Mouse (Mus musculus) limb, embryonic 14.5 days (tissue): ENCODE measurements around the gene Ankrd17. TPM values are rescaled to one million over a fixed set of nuclear protein-coding genes. Genes with fewer than 3 reads are reported as not detected.

ENCODE experiments used
- ATAC-seq: fragments of 200-750 bp; cut with Nextera tagmentation; 2 replicates; pipeline ENCODE4 v1.8.0; 2017; ENCODE audit warnings: low read depth, moderate number of reproducible peaks, moderate TSS enrichment; ENCODE audit not compliant: low FRiP score
- DNase-seq: peaks from one replicate; pipeline ENCODE4 v3.0.0-alpha.2; 2015; ENCODE audit warnings: low spot score
- H3K27ac ChIP-seq: fragments of 300-500 bp; sonication (generic); replicated peaks from 2 replicates; pipeline ENCODE4 v1.5.1; 2014; ENCODE audit warnings: low read depth, mild to moderate bottlenecking, low read length, moderate library complexity, mixed read lengths
- H3K27me3 ChIP-seq: fragments of 300-500 bp; sonication (generic); 2 replicates; pipeline ENCODE4 v1.6.1; 2014; ENCODE audit warnings: low read length, mixed read lengths; ENCODE audit not compliant: control insufficient read depth, insufficient read depth
- H3K36me3 ChIP-seq: fragments of 300-500 bp; sonication (generic); 2 replicates; pipeline ENCODE4 v1.6.1; 2014; ENCODE audit warnings: mild to moderate bottlenecking, low read length, moderate library complexity, mixed read lengths; ENCODE audit not compliant: control insufficient read depth, insufficient read depth
- H3K4me1 ChIP-seq: fragments of 300-500 bp; sonication (generic); 2 replicates; pipeline ENCODE4 v1.6.1; 2014; ENCODE audit warnings: antibody characterized with exemption, low read length, mixed read lengths; ENCODE audit not compliant: control insufficient read depth, insufficient read depth
- H3K4me2 ChIP-seq: fragments of 300-500 bp; sonication (generic); replicated peaks from 2 replicates; pipeline ENCODE4 v1.6.1; 2014; ENCODE audit warnings: low read depth, mild to moderate bottlenecking, low read length, moderate library complexity; ENCODE audit not compliant: severe bottlenecking
- H3K4me3 ChIP-seq: fragments of 300-500 bp; sonication (generic); replicated peaks from 2 replicates; pipeline ENCODE4 v1.5.1; 2014; ENCODE audit warnings: low read length
- H3K9ac ChIP-seq: fragments of 300-500 bp; sonication (generic); 2 replicates; pipeline ENCODE4 v1.6.1; 2014; ENCODE audit warnings: mild to moderate bottlenecking, low read depth, low read length, moderate library complexity; ENCODE audit not compliant: severe bottlenecking
- H3K9me3 ChIP-seq: fragments of 300-500 bp; sonication (generic); 2 replicates; pipeline ENCODE4 v1.6.1; 2016; ENCODE audit warnings: low read length; ENCODE audit not compliant: control insufficient read depth
- POLR2A ChIP-seq: fragments of 200-500 bp; IDR thresholded peaks from 2 replicates; pipeline ENCODE4 v1.8.0; 2012; ENCODE audit warnings: inconsistent platforms, mild to moderate bottlenecking, moderate library complexity, borderline replicate concordance; ENCODE audit not compliant: insufficient read depth, insufficient read length; ENCODE audit errors: extremely low read depth
- WGBS: fragments of 180-500 bp; shearing (Covaris S2); extraction: QIAGEN DNeasy Blood & Tissue Kit; methylation state at CpG from one replicate; pipeline ENCODE4 v1.1.7; 2014; 5-methylcytosine and 5-hydroxymethylcytosine counted together
- polyA plus RNA-seq, 2 experiments: library from polyadenylated mRNA; depleted of rRNA in 1 of 2; stranded (reverse) in 1 of 2; unstranded in 1 of 2; fragments of >200 nt; fragmentation: Nextera tagmentation in 1 of 2; extraction: Ambion mirVana in 1 of 2; gene quantifications; 2 replicates each; pipeline versions ENCODE4 v1.2.1 to v1.2.3; 2012 to 2014

Gene Ankrd17
- polyA plus RNA-seq, 2 experiments: 34.9 to 54.4 TPM

- DNase-seq: no peak
- Histone ChIP-seq H3K27me3 (no peaks in the 10 kb centered on the region), H3K4me2 (no peak overlapping the region), H3K9me3 (no peaks in the 10 kb centered on the region), H3K27ac (no peak overlapping the region), H3K4me3 (no peak overlapping the region), H3K36me3 (no peaks in the 10 kb centered on the region), H3K4me1 (no peaks in the 10 kb centered on the region), H3K9ac (no peak overlapping the region)
- WGBS: 91% methylated on average over 2 of the region's 2 CpGs
- TF ChIP-seq POLR2A: no peak
- ATAC-seq: no peak
Measured at GRCm38 (mm10) chr5:90332478-90332877, 33.9 kb downstream of the Ankrd17 start.

DNA sequence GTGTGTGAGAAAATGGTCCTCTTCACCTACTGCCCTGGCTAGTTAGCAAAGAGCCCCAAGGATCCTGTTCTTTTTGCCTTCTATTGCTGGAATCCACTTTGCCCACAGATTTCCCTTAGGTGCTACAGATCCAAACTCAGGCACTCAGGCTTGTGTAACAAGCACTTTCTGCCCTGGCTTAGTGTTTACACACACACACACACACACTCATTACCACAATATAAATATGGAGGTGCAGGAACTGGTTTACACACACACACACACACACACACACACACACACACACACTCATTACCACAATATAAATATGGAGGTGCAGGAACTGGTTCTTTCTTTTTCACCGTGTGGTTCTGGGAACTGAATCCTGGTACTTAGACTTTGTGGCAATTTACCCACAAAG, 35.3 kb downstream of the Ankrd17 start:
- H3K27ac ChIP-seq: no peak overlapping the region
- no peaks in the 10 kb centered on the region for H3K36me3 ChIP-seq
- H3K9me3 ChIP-seq: no peaks in the 10 kb centered on the region
- H3K9ac ChIP-seq: no peak overlapping the region
- 97% methylated on average over 1 of the region's 1 CpGs for WGBS
- H3K4me1 ChIP-seq: no peaks in the 10 kb centered on the region
- ATAC-seq: no peak
- H3K4me2 ChIP-seq: no peak overlapping the region
- no peak for DNase-seq
- H3K27me3 ChIP-seq: no peaks in the 10 kb centered on the region
- no peak overlapping the region for H3K4me3 ChIP-seq
- no peak for TF ChIP-seq POLR2A

DNA sequence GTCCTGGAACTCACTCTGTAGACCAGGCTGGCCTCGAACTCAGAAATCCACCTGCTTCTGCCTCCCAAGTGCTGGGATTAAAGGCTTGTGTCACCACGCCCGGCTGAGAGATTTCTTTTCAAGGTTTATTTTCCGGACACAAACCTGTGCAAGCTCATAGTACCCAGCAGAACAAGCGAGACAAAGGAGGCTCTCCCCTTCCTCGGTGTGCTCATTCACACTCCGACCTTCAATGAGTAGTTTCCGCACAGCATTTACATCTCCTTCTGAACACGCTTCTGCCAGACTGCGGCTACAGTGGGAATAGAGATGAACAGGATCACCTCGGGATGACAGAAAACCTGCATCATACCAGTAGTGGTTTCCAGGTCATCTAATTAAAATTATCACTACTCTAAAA, 68.0 kb downstream of the Ankrd17 start:
- H3K27ac ChIP-seq: no peak overlapping the region
- no peak overlapping the region for H3K4me3 ChIP-seq
- H3K4me1 ChIP-seq: no peaks in the 10 kb centered on the region
- no peak for TF ChIP-seq POLR2A
- H3K4me2 ChIP-seq: no peak overlapping the region
- no peak overlapping the region for H3K9ac ChIP-seq
- H3K36me3 ChIP-seq: peaks cover 39% of the 10 kb centered on the region
- no peak for ATAC-seq
- no peak for DNase-seq
- no peaks in the 10 kb centered on the region for H3K9me3 ChIP-seq
- no peaks in the 10 kb centered on the region for H3K27me3 ChIP-seq
- WGBS: 94% methylated on average over 11 of the region's 11 CpGs

DNA sequence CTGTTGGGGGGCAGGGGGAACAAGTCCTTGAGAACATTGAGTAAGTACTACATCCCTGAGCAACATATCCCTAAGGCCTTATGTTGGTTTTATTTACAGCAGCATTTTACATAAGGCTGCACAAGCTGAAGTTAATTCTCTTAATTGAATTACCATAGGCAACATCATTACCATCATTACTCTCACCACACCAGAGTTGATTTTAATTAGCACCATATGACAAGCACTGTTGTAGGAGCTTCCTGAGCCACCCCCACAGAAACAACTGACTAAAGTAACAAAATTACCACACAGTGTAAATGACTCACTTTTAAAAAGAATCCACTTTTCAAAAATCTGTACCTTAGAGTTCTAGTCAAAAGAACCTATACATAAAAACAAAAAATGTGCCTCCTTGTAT, 76.5 kb downstream of the Ankrd17 start:
- Histone ChIP-seq H3K27ac (no peak overlapping the region), H3K9me3 (no peaks in the 10 kb centered on the region), H3K9ac (no peak overlapping the region), H3K4me3 (no peak overlapping the region), H3K4me1 (no peaks in the 10 kb centered on the region), H3K4me2 (no peak overlapping the region), H3K36me3 (peaks cover 77% of the 10 kb centered on the region), H3K27me3 (no peaks in the 10 kb centered on the region)
- DNase-seq (no peak), ATAC-seq (no peak)
- TF ChIP-seq POLR2A: no peak

- no peak overlapping the region for H3K4me3 ChIP-seq
- H3K4me1 ChIP-seq: no peaks in the 10 kb centered on the region
- WGBS: 66% methylated on average over 2 of the region's 2 CpGs
- peaks cover 79% of the 10 kb centered on the region for H3K36me3 ChIP-seq
- H3K27ac ChIP-seq: no peak overlapping the region
- H3K9ac ChIP-seq: no peak overlapping the region
- ATAC-seq: no peak
- H3K27me3 ChIP-seq: no peaks in the 10 kb centered on the region
- DNase-seq: peak; percentile 8
- H3K4me2 ChIP-seq: no peak overlapping the region
- TF ChIP-seq POLR2A: no peak
- H3K9me3 ChIP-seq: no peaks in the 10 kb centered on the region
Measured at GRCm38 (mm10) chr5:90286559-90286958, 79.8 kb downstream of the Ankrd17 start.

- H3K4me3 ChIP-seq: no peak overlapping the region
- no peaks in the 10 kb centered on the region for H3K27me3 ChIP-seq
Measured at GRCm38 (mm10) chr5:90280061-90280460, 86.3 kb downstream of the Ankrd17 start.

More at GRCm38 (mm10) chr5:90280061-90280460, 86.3 kb downstream of the Ankrd17 start:
- TF ChIP-seq POLR2A: no peak
- Histone ChIP-seq H3K9ac (no peak overlapping the region), H3K27ac (no peak overlapping the region), H3K4me1 (no peaks in the 10 kb centered on the region), H3K4me2 (no peak overlapping the region), H3K36me3 (peaks cover 62% of the 10 kb centered on the region), H3K9me3 (no peaks in the 10 kb centered on the region)
- ATAC-seq (no peak), DNase-seq (no peak)
- 91% methylated on average over 1 of the region's 1 CpGs for WGBS
